Mouse (Mus musculus) c-Kit-negative CD71-positive TER-119-positive erythroid progenitor cells, embryonic 14.5 days (primary cell): ENCODE results near the gene Fam221b.

ENCODE experiments used
- DNase-seq: peaks from one replicate; pipeline ENCODE4 v3.0.0-alpha.2; 2013; ENCODE audit warnings: low read depth, low spot score

The Fam221b gene

GRCm38 (mm10) chr4:43613060-43613730, 55.8 kb downstream of the Fam221b start:
- no peak for DNase-seq

- DNase-seq = no peak
These were observed 56.4 kb downstream of the Fam221b start for GRCm38 (mm10) chr4:43612534-43612933.
